Mouse (Mus musculus): ENCODE measurements around the gene Snapin. TPM values are rescaled to one million over a fixed set of nuclear protein-coding genes. Genes with fewer than 3 reads are reported as not detected.

Snapin gene
- polyA plus RNA-seq, 1 experiment from 2014 or later: 69.1 TPM

DNA sequence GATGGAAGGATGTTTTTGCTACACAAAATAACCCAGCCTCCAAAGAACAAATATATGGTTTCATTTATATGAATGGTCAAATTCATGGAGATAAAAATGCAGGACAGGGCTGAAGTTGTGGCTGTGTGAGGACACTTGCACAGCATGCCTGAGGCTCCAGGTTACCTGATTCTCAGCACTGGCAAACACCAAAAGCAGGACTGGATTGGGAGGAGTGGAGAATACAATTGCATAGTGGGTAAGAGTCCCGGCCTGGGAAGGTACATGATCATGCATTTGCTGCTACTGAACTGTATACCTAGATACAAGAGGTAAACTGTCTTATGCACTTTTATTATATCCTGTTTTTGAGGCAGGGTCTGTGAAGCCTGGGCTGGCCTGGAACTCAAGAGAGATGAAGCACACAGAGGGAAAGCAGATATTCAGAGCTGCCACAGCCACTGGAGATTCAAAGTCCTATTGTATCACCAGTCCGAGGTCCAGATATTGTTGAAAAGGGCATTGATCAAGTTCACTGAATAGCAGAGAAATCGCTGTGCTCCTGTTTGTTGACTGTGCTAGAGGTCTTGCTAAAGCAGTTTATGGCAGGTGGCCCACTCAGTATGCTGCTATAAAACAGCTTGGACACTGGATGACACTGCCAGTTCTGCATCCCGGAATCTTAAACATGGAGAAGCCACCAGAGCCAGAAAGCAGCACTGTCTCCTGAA lies 3.2 kb upstream of the Snapin start:
- no peaks in the 10 kb centered on the region for H3K27me3 ChIP-seq (ENCODE audit: insufficient read depth, poor library complexity, severe bottlenecking)
- WGBS: 75% methylated on average over 4 of the region's 4 CpGs
- H3K4me3 ChIP-seq: no peak overlapping the region
- H3K4me1 ChIP-seq (replicated peaks): peaks cover 8% of the 10 kb centered on the region
- H3K27ac ChIP-seq: no peak overlapping the region
- no peaks in the 10 kb centered on the region for H3K9me3 ChIP-seq
- no peak for DNase-seq (ENCODE audit: low spot score)
- peaks cover 58% of the 10 kb centered on the region for H3K36me3 ChIP-seq

GRCm38 (mm10) chr3:90491350-90491749 lies 517 bp upstream of the Snapin start:
- no peak overlapping the region for H3K4me3 ChIP-seq
- DNase-seq (ENCODE audit: low spot score): no peak
- WGBS: 40% methylated on average over 2 of the region's 2 CpGs
- no peaks in the 10 kb centered on the region for H3K27me3 ChIP-seq (ENCODE audit: insufficient read depth, poor library complexity, severe bottlenecking)
- no peak overlapping the region for H3K27ac ChIP-seq
- no peaks in the 10 kb centered on the region for H3K9me3 ChIP-seq
- H3K36me3 ChIP-seq: peaks cover 58% of the 10 kb centered on the region
- H3K4me1 ChIP-seq (replicated peaks): peaks cover 8% of the 10 kb centered on the region

- no peaks in the 10 kb centered on the region for H3K9me3 ChIP-seq
- H3K27me3 ChIP-seq (ENCODE audit: insufficient read depth, poor library complexity, severe bottlenecking): no peaks in the 10 kb centered on the region
- no peak overlapping the region for H3K27ac ChIP-seq
- H3K4me1 ChIP-seq (replicated peaks): peaks cover 8% of the 10 kb centered on the region
- 91% methylated on average over 6 of the region's 6 CpGs for WGBS
- DNase-seq (ENCODE audit: low spot score): no peak
- no peak overlapping the region for H3K4me3 ChIP-seq
- peaks cover 61% of the 10 kb centered on the region for H3K36me3 ChIP-seq
These were observed 2.3 kb downstream of the Snapin start for GRCm38 (mm10) chr3:90488576-90488975.

DNA sequence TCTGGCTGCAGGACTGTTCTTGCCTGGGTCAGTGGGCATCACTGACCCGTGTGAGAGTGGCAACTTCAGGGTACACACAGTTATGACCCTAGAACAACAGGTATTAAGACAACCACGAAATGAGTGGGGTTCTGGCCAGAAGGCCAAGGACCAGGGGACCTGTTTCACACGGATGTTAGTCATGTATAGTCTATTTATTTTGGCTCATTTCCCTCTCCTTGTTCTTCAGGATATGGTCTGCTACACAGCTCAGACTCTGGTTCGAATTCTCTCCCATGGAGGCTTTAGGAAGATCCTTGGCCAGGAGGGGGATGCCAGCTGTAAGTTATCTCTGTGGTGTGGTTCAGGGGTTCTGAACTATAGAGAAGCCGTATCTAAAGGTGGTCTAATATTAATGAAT lies 3.8 kb downstream of the Snapin start:
- Histone ChIP-seq H3K9me3 (no peaks in the 10 kb centered on the region), H3K27me3 (ENCODE audit: insufficient read depth, poor library complexity, severe bottlenecking) (no peaks in the 10 kb centered on the region), H3K36me3 (peaks cover 76% of the 10 kb centered on the region), H3K27ac (no peak overlapping the region), H3K4me3 (no peak overlapping the region), H3K4me1 (replicated peaks) (peaks cover 8% of the 10 kb centered on the region)
- DNase-seq (ENCODE audit: low spot score): no peak
- WGBS: 86% methylated on average over 5 of the region's 5 CpGs

DNA sequence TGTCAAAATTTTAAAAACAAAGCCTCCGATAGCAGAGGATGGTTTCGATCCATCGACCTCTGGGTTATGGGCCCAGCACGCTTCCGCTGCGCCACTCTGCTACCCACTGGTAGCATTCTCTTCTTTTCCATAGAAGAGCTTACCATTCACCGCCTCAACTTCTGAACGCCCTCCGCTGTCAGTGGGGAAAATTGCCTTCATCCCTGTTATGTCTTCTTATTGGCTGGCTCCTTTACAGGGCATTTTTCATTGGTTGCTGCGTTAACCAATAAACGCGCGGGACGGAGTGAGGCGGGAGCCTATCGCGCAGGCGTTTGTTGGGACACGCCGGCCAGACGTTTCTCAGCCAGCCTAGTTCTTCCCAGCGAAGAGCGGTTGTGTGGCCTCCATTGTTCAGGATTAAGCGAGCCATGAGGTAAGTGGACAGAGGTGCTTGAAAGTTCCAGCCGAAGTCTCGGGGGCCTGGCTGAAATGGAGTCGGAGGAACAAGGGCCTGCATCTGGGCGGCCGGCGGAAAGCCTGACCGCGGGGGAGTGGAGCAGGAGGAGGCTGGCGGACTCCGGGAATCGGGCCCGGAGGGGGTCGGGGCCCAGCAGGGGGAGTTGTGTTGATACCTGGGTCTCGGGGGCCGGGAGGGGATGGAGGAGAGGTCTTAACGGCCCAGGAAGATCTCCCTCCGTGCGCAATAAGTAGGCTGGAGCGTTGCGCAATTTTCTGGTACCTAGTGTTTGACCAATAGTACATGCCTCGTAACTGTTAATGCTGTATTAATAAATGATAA lies 14.8 kb downstream of the Snapin start, which contains the start of gene Ilf2:
Ilf2 (plus strand) TSS at position 296 of the 781 bp plus-strand sequence.
- Histone ChIP-seq H3K27ac (peak within 1 kb of the TSS; percentile 97), H3K36me3 (peaks cover 39% of the 10 kb centered on the region), H3K4me1 (replicated peaks) (peaks cover 6% of the 10 kb centered on the region), H3K4me3 (peak within 1 kb of the TSS; percentile 81), H3K9me3 (no peaks in the 10 kb centered on the region), H3K27me3 (ENCODE audit: insufficient read depth, poor library complexity, severe bottlenecking) (no peaks in the 10 kb centered on the region)
- WGBS: under 1% methylated on average over 45 of the region's 45 CpGs
- peak; percentile 98 for DNase-seq (ENCODE audit: low spot score)

DNA sequence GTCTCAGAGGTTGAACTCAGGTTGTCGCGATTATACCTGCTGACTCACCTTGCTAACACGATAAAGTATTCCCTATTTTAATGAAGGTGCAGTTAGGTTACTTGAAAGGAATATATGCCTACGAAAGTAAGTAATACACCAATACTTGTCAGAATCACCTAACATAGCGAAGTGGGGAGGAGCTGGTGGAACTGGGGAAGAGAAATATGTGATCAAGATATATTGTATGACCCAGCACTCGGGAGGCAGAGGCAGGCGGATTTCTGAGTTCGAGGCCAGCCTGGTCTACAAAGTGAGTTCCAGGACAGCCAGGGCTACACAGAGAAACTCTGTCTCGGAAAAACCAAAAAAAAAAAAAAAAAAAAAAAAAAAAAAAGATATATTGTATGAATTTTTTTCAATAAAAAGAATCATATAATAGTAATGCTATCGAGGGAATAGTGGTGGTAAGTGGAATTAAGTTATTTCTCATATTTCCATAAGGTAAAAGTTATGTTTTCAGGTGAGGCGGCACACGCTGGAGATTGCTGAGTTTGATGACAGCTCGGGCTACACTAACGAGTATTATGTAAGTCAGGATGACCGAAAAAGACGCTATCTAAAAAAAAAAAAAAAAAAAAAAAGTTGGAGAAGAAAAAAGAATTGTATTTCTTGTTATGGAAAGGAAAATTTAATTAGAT lies 15.5 kb downstream of the Snapin start:
- Histone ChIP-seq H3K4me3 (peak overlapping the region; percentile 81; the same call in 1 of the 2 replicates), H3K36me3 (peaks cover 32% of the 10 kb centered on the region), H3K27me3 (ENCODE audit: insufficient read depth, poor library complexity, severe bottlenecking) (no peaks in the 10 kb centered on the region), H3K9me3 (no peaks in the 10 kb centered on the region), H3K27ac (no peak overlapping the region), H3K4me1 (replicated peaks) (peaks cover 6% of the 10 kb centered on the region)
- no peak for DNase-seq (ENCODE audit: low spot score)
- WGBS: 46% methylated on average over 16 of the region's 16 CpGs

DNA sequence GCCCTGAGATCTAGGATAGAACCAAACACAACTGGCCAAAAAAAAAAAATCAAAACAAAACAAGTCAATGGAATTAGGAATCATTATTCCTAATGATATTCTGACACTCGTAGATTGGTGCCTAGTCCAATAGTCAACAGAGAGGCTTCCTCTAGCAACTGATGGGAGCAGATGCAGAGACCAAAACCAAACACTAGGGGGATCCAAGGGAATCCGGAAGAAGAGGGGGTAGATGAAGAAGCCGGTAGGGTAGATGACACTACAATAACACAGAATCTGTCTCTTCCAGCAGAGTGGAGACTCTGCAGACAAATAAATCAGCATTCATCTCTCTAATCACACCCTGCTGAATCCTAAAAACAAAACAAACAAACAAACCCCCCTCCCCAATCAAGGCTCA lies 18.6 kb downstream of the Snapin start:
- no peak for DNase-seq (ENCODE audit: low spot score)
- H3K4me1 ChIP-seq (replicated peaks): peaks cover 3% of the 10 kb centered on the region
- no peak overlapping the region for H3K27ac ChIP-seq
- no peak overlapping the region for H3K4me3 ChIP-seq
- H3K36me3 ChIP-seq: peaks cover 1% of the 10 kb centered on the region; the same call in 1 of the 2 replicates
- H3K9me3 ChIP-seq: no peaks in the 10 kb centered on the region
- H3K27me3 ChIP-seq (ENCODE audit: insufficient read depth, poor library complexity, severe bottlenecking): peaks cover 11% of the 10 kb centered on the region; the same call in 1 of the 2 replicates
- WGBS: 35% methylated on average over 3 of the region's 3 CpGs

DNA sequence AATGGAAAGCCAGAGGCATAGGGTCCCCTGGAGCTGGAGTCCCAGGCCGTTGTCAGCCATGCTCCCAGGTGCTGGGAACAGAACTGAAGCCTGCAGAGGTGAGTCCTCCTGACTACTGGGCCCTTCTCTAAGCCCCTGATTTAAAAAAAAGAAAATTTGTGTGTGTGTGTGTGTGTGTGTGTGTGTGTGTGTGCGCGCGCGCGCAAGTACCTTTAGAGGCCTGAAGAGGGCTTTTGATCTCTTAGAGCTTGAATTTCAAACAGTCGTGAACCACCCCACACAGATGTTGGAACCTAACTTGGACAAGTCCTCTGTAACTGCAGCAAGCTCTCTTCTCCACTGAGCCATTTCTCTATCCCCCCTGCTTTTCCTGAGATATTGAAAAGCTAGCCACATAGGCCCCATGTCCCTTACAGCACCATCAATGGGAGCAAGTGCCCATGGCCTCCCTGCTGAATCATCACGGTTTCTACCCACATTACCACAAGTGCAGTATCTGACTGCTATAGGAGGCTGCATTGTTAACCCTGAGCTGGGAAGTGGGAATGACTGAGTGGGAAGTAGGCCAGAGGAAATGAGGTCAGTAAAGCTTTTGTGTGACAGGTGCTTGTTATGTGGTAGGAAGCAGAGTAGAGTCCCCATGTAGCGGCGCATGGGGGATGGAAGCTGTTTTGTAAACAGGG lies 23.1 kb downstream of the Snapin start:
- no peak for DNase-seq (ENCODE audit: low spot score)
- H3K4me1 ChIP-seq (replicated peaks): peaks cover 19% of the 10 kb centered on the region
- no peaks in the 10 kb centered on the region for H3K9me3 ChIP-seq
- no peak overlapping the region for H3K27ac ChIP-seq
- H3K27me3 ChIP-seq (ENCODE audit: insufficient read depth, poor library complexity, severe bottlenecking): peaks cover 52% of the 10 kb centered on the region
- WGBS: 92% methylated on average over 10 of the region's 10 CpGs
- no peaks in the 10 kb centered on the region for H3K36me3 ChIP-seq
- no peak overlapping the region for H3K4me3 ChIP-seq

DNA sequence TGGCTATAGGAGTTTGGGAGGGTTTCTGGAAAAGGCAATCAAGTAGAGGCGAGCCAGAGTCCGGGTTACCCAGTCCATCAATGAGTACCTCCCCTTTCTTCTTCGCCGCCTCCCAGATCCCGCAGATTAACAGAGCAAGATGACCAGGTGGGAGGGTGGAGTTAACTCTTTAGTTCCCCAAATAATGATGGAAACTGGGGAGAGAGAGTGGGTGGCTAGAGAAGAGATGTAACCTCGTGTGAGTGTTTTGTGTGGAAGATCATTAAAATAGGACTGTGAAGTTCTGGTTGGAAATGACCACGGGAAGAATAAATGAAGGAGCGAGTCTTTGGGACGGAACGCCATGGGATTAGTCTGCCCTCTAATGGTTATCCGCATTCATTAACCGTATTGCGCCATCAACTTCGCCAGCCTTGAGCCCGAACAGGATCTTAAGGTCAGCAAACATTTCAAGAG lies 24.5 kb downstream of the Snapin start:
- Histone ChIP-seq H3K36me3 (no peaks in the 10 kb centered on the region), H3K4me3 (peak overlapping the region; percentile 57), H3K4me1 (replicated peaks) (peaks cover 19% of the 10 kb centered on the region), H3K9me3 (no peaks in the 10 kb centered on the region), H3K27ac (0 out of 2 replicates have a peak overlapping the region, but pooled peaks have one; percentile 59), H3K27me3 (ENCODE audit: insufficient read depth, poor library complexity, severe bottlenecking) (peaks cover 66% of the 10 kb centered on the region)
- WGBS: under 1% methylated on average over 15 of the region's 15 CpGs
- peak; percentile 67 for DNase-seq (ENCODE audit: low spot score)

DNA sequence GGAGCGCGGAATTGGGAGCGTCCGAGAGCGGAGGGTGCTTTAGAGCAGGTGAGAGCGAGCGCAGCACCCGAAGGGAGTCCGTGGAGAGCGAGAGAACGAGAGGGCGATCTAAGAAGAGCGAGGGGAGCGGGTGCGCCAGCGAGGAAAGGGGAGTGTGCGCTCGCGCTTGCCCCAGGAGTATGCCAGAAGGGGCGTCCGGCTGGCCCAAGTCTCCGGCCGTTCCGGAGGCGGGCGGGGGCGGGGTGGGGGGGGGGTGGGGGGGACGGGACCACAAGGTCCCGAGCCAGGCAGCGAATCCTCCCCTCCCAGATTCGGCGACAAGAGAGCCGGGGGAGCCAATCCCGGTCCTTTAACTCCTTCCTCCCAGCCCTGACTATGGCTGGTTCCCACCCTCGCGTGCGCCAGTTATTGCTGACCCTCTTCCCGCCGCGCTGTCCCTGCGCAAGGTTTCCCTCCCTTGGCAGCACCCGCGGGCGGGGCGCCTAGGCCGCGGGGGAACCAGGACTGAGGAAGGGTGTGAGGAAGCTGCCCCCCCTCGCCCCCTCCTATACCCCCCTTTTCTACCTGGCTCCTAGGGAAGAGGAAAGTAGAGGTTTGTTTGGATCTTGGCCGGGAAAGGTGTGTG lies 25.0 kb downstream of the Snapin start, which contains the start of gene Npr1:
Npr1 (minus strand) TSS at position 181 of the 625 bp plus-strand sequence.
- Histone ChIP-seq H3K4me1 (replicated peaks) (peaks cover 19% of the 10 kb centered on the region), H3K9me3 (no peaks in the 10 kb centered on the region), H3K27ac (peak within 1 kb of the TSS; percentile 59), H3K36me3 (no peaks in the 10 kb centered on the region), H3K4me3 (peak within 1 kb of the TSS; percentile 57), H3K27me3 (ENCODE audit: insufficient read depth, poor library complexity, severe bottlenecking) (peaks cover 71% of the 10 kb centered on the region)
- DNase-seq (ENCODE audit: low spot score): no peak
- under 1% methylated on average over 48 of the region's 49 CpGs for WGBS

DNA sequence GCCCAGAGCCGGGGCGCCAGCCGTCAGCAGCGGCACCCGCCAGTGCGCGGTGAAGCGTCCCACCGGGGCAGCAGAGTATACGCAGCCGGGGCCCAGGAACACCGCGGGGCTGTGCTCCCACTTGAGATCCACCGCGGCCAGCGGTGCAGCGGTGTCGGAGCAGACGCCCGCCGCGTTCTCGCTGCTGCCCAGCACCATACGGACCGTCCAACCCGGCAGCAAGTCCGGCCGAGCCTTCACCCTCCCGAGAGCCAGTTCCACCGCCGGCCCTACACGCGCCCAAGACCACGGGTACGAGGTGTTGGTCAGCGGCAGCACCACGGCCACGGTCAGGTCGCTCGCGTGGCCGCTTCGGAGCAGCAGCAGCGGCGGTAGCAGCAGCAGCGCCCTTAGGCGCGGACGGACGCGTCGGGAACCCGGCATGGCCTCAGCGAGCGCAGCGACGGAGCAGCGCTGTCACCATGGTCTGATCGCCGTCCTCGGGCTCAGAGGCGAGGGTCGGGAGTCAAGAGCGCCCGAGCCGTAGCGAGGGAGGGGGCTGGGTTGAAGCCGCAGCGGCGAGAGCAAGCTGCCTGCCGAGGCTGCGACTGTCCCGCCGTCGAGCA lies 25.6 kb downstream of the Snapin start:
- Histone ChIP-seq H3K27ac (peak overlapping the region; percentile 59), H3K4me1 (replicated peaks) (peaks cover 19% of the 10 kb centered on the region), H3K36me3 (no peaks in the 10 kb centered on the region), H3K27me3 (ENCODE audit: insufficient read depth, poor library complexity, severe bottlenecking) (peaks cover 76% of the 10 kb centered on the region), H3K9me3 (no peaks in the 10 kb centered on the region), H3K4me3 (peak overlapping the region; percentile 57)
- peak; percentile 58 for DNase-seq (ENCODE audit: low spot score)
- WGBS: 1% methylated on average over 75 of the region's 75 CpGs
